Mouse (Mus musculus): Measurements from ENCODE around the gene Cand2. TPM values are rescaled to one million over a fixed set of nuclear protein-coding genes. Genes with fewer than 3 reads are reported as not detected.

Gene Cand2
- polyA plus RNA-seq, 1 experiment from 2014 or later: 20.2 TPM

DNA sequence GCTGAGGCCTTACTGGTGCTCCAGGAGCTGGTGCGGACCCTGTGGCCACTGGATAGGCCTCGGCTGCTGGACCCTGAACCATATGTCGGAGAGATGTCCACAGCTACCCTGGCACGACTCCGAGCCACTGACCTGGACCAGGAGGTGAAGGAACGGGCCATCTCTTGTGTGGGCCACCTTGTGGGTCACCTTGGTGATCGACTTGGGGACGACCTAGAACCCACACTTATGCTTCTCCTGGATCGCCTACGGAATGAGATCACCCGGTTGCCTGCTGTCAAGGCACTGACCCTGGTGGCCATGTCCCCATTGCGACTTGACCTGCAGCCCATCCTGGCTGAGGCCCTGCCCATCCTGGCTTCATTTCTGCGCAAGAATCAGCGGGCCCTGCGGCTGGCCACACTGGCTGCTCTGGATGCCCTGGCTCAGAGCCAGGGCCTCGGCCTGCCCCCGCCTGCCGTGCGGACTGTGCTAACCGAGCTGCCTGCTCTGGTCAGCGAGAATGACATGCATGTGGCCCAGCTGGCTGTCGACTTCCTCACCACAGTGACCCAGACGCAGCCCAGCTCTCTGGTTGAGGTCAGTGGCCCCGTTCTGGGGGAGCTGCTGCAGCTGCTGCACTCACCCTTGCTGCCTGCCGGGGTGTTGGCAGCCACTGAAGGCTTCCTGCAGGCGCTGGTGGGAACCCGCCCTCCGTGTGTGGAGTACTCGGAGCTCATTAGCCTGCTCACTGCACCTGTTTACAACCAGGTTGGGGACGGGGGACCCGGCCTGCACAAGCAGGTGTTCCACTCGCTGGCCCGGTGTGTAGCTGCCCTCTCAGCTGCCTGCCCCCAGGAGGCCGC is 17.7 kb downstream of the Cand2 start:
- no peaks in the 10 kb centered on the region for H3K27me3 ChIP-seq (ENCODE audit: control insufficient read depth, insufficient read depth, low read length)
- H3K36me3 ChIP-seq (ENCODE audit: control insufficient read depth, insufficient read depth, low read length): peaks cover 28% of the 10 kb centered on the region
- H3K4me2 ChIP-seq (replicated peaks; ENCODE audit: low read depth, low read length): no peak overlapping the region
- DNase-seq (ENCODE audit: low spot score) (no peak), ATAC-seq (ENCODE audit: low FRiP score) (no peak)
- no peak overlapping the region for H3K27ac ChIP-seq (ENCODE audit: low read depth, low read length)
- no peak overlapping the region for H3K4me3 ChIP-seq (ENCODE audit: low read depth, low read length)
- H3K9ac ChIP-seq (ENCODE audit: low read depth, low read length): no peak overlapping the region
- H3K9me3 ChIP-seq (ENCODE audit: control insufficient read depth, low read length): no peaks in the 10 kb centered on the region
- no peaks in the 10 kb centered on the region for H3K4me1 ChIP-seq (replicated peaks; ENCODE audit: control insufficient read depth, insufficient read depth, low read length)
- 93% methylated on average over 34 of the region's 34 CpGs for WGBS

- ATAC-seq (ENCODE audit: low FRiP score): no peak
- H3K27ac ChIP-seq (ENCODE audit: low read depth, low read length): no peak overlapping the region
- no peak for DNase-seq (ENCODE audit: low spot score)
- H3K36me3 ChIP-seq (ENCODE audit: control insufficient read depth, insufficient read depth, low read length): peaks cover 33% of the 10 kb centered on the region
- WGBS: 93% methylated on average over 21 of the region's 21 CpGs
- no peaks in the 10 kb centered on the region for H3K9me3 ChIP-seq (ENCODE audit: control insufficient read depth, low read length)
- no peaks in the 10 kb centered on the region for H3K4me1 ChIP-seq (replicated peaks; ENCODE audit: control insufficient read depth, insufficient read depth, low read length)
- no peak overlapping the region for H3K4me3 ChIP-seq (ENCODE audit: low read depth, low read length)
- H3K4me2 ChIP-seq (replicated peaks; ENCODE audit: low read depth, low read length): no peak overlapping the region
- H3K27me3 ChIP-seq (ENCODE audit: control insufficient read depth, insufficient read depth, low read length): no peaks in the 10 kb centered on the region
- no peak overlapping the region for H3K9ac ChIP-seq (ENCODE audit: low read depth, low read length)
Measured at GRCm38 (mm10) chr6:115792691-115793215, 18.4 kb downstream of the Cand2 start.

DNA sequence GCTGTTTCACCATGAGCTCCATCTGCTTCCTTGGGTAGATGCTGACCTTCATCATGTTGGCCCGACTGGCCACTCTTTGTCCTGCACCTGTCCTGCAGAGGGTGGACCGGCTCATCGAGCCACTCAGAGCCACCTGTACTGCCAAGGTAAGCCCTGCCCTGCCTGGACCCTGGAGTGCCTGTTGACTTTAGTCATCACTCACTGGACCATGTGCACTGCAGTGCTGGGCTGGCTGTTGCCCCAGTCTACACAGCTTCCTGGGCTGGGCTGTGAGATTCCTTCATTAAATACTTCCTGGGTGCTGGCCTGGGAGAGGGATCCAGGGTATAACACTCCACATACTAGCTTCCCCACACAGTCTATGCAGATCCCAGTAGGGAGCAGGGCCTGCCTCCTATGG is 27.5 kb downstream of the Cand2 start:
- H3K4me1 ChIP-seq (replicated peaks; ENCODE audit: control insufficient read depth, insufficient read depth, low read length): no peaks in the 10 kb centered on the region; the same call in 1 of the 2 replicates
- H3K27me3 ChIP-seq (ENCODE audit: control insufficient read depth, insufficient read depth, low read length): no peaks in the 10 kb centered on the region
- H3K9ac ChIP-seq (ENCODE audit: low read depth, low read length): no peak overlapping the region
- H3K4me2 ChIP-seq (replicated peaks; ENCODE audit: low read depth, low read length): no peak overlapping the region
- 85% methylated on average over 3 of the region's 3 CpGs for WGBS
- DNase-seq (ENCODE audit: low spot score): no peak
- ATAC-seq (ENCODE audit: low FRiP score): no peak
- H3K9me3 ChIP-seq (ENCODE audit: control insufficient read depth, low read length): no peaks in the 10 kb centered on the region
- H3K27ac ChIP-seq (ENCODE audit: low read depth, low read length): no peak overlapping the region
- H3K4me3 ChIP-seq (ENCODE audit: low read depth, low read length): no peak overlapping the region
- peaks cover 21% of the 10 kb centered on the region for H3K36me3 ChIP-seq (ENCODE audit: control insufficient read depth, insufficient read depth, low read length)

- 42% methylated on average over 16 of the region's 16 CpGs for WGBS
- H3K4me3 ChIP-seq (ENCODE audit: low read depth, low read length): no peak overlapping the region
- ATAC-seq (ENCODE audit: low FRiP score): peak; percentile 54; the same call in 1 of the 2 replicates
- no peaks in the 10 kb centered on the region for H3K27me3 ChIP-seq (ENCODE audit: control insufficient read depth, insufficient read depth, low read length)
- H3K9ac ChIP-seq (ENCODE audit: low read depth, low read length): no peak overlapping the region
- H3K36me3 ChIP-seq (ENCODE audit: control insufficient read depth, insufficient read depth, low read length): 0 out of 2 replicates have a peak, but pooled peaks cover 6% of the 10 kb centered on the region
- no peaks in the 10 kb centered on the region; the same call in 1 of the 2 replicates for H3K4me1 ChIP-seq (replicated peaks; ENCODE audit: control insufficient read depth, insufficient read depth, low read length)
- no peak overlapping the region for H3K4me2 ChIP-seq (replicated peaks; ENCODE audit: low read depth, low read length)
- H3K9me3 ChIP-seq (ENCODE audit: control insufficient read depth, low read length): no peaks in the 10 kb centered on the region
- peak; percentile 78 for DNase-seq (ENCODE audit: low spot score)
- H3K27ac ChIP-seq (ENCODE audit: low read depth, low read length): no peak overlapping the region
Measured at GRCm38 (mm10) chr6:115803541-115804382, 29.4 kb downstream of the Cand2 start.

DNA sequence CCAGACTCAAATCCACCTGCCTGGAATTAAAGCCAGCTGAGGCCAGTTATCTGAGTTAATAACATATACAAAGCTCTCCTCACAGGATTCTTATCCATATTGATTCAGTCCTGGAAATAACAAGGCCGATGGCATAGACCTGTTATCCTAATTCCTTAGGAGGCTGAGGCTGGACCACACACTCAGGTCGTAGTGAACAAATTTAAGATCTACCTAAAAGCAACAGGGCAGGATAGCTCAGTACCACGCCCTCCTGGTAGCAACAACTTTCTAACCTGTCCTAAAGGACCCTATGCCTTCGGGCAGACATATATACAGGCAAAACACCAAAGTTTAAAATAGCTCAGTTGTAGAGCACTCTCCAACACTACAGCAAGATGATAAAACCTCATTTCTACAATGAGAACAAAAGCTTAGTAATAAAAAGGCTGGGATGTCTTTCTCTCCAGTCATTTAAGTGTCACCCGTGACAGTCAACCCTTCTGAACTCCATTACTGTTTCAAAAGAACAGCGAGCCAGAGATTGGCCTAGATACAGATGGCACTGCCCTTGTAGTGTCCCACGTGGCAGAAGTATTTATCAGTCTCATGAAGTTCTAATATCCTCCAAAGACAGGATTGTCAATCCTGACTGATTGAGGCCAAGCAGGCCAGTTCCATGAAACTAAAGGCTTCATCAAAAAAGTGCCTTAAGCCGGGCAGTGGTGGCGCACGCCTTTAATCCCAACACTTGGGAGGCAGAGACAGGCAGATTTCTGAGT is 30.3 kb downstream of the Cand2 start:
- WGBS: 78% methylated on average over 10 of the region's 10 CpGs
- DNase-seq (ENCODE audit: low spot score) (peak; percentile 7), ATAC-seq (ENCODE audit: low FRiP score) (no peak)
- H3K4me1 ChIP-seq (replicated peaks; ENCODE audit: control insufficient read depth, insufficient read depth, low read length): no peaks in the 10 kb centered on the region; the same call in 1 of the 2 replicates
- no peak overlapping the region for H3K9ac ChIP-seq (ENCODE audit: low read depth, low read length)
- no peaks in the 10 kb centered on the region for H3K27me3 ChIP-seq (ENCODE audit: control insufficient read depth, insufficient read depth, low read length)
- 0 out of 2 replicates have a peak, but pooled peaks cover 6% of the 10 kb centered on the region for H3K36me3 ChIP-seq (ENCODE audit: control insufficient read depth, insufficient read depth, low read length)
- H3K4me3 ChIP-seq (ENCODE audit: low read depth, low read length): no peak overlapping the region
- no peak overlapping the region for H3K4me2 ChIP-seq (replicated peaks; ENCODE audit: low read depth, low read length)
- no peaks in the 10 kb centered on the region for H3K9me3 ChIP-seq (ENCODE audit: control insufficient read depth, low read length)
- H3K27ac ChIP-seq (ENCODE audit: low read depth, low read length): no peak overlapping the region

- H3K27ac ChIP-seq (ENCODE audit: low read depth, low read length): peak overlapping the region; percentile 90
- ATAC-seq (ENCODE audit: low FRiP score) (no peak), DNase-seq (ENCODE audit: low spot score) (no peak)
- no peaks in the 10 kb centered on the region; the same call in 1 of the 2 replicates for H3K4me1 ChIP-seq (replicated peaks; ENCODE audit: control insufficient read depth, insufficient read depth, low read length)
- H3K9me3 ChIP-seq (ENCODE audit: control insufficient read depth, low read length): no peaks in the 10 kb centered on the region
- H3K4me2 ChIP-seq (replicated peaks; ENCODE audit: low read depth, low read length): peak overlapping the region; percentile 79
- H3K9ac ChIP-seq (ENCODE audit: low read depth, low read length): peak overlapping the region; percentile 100
- H3K4me3 ChIP-seq (ENCODE audit: low read depth, low read length): peak overlapping the region; percentile 99
- H3K27me3 ChIP-seq (ENCODE audit: control insufficient read depth, insufficient read depth, low read length): no peaks in the 10 kb centered on the region
- 0 out of 2 replicates have a peak, but pooled peaks cover 4% of the 10 kb centered on the region for H3K36me3 ChIP-seq (ENCODE audit: control insufficient read depth, insufficient read depth, low read length)
- WGBS: 5% methylated on average over 15 of the region's 15 CpGs
Measured at GRCm38 (mm10) chr6:115807464-115808195, 33.3 kb downstream of the Cand2 start.

DNA sequence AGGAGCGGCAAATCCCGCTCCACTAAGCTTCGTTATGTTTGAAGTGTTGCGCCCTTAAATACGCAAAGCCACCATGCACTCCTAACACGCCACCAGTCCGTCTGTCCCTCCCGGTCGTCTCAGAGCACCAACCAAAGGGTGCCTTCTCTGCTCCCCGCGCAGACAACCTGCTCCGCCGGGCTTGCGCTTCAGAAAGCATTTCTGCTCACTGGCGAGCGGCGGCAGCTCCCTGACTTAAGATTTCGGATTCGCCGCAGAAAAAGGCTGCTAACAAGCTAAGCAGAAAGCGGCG is 33.8 kb downstream of the Cand2 start:
- DNase-seq (ENCODE audit: low spot score): no peak
- Histone ChIP-seq H3K36me3 (ENCODE audit: control insufficient read depth, insufficient read depth, low read length) (0 out of 2 replicates have a peak, but pooled peaks cover 4% of the 10 kb centered on the region), H3K4me2 (replicated peaks; ENCODE audit: low read depth, low read length) (peak overlapping the region; percentile 79), H3K4me1 (replicated peaks; ENCODE audit: control insufficient read depth, insufficient read depth, low read length) (no peaks in the 10 kb centered on the region; the same call in 1 of the 2 replicates), H3K27ac (ENCODE audit: low read depth, low read length) (peak overlapping the region; percentile 90), H3K27me3 (ENCODE audit: control insufficient read depth, insufficient read depth, low read length) (no peaks in the 10 kb centered on the region), H3K4me3 (ENCODE audit: low read depth, low read length) (peak overlapping the region; percentile 99), H3K9ac (ENCODE audit: low read depth, low read length) (peak overlapping the region; percentile 100), H3K9me3 (ENCODE audit: control insufficient read depth, low read length) (no peaks in the 10 kb centered on the region)
- under 1% methylated on average over 22 of the region's 22 CpGs for WGBS
- no peak; the same call in 1 of the 2 replicates for ATAC-seq (ENCODE audit: low FRiP score)

All from hindbrain, embryonic 11.5 days (tissue).